Mouse (Mus musculus): ENCODE data around the gene Ptprc. TPM values are rescaled to one million over a fixed set of nuclear protein-coding genes. Genes with fewer than 3 reads are reported as not detected.
A peak's percentile ranks its signal among the peaks of the same experiment; 100 is the strongest.

Ptprc gene
- total and polyA plus RNA-seq, 3 experiments: 13.1 to 15.1 TPM; not detected in 1

DNA sequence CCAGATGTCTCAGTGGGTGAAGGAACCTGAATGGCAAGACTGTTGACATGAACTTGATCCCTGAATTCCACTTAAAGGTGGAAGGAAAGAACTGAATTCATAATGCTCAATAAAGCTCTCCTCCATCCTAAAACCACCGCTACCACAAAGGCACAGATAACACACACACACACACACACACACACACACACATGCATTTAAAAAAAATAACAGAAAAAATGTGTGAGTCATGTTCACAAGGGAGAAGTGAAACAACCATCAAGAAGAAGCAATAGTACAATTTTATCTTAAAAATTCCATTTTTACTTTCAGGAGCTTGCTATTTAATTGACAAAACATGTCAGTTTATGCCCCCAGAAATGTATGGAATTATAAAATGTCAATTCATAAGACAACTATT, 95.2 kb downstream of the Ptprc start:
- DNase-seq (ENCODE audit: low read depth, low spot score): no peak
- no peak overlapping the region for H3K4me3 ChIP-seq (ENCODE audit: control insufficient read depth in 1 of 2, insufficient read depth in 1 of 2, low read depth in 2 of 2, low read length in 2 of 2)
- H3K27me3 ChIP-seq (ENCODE audit: control insufficient read depth in 1 of 2, insufficient read depth in 2 of 2, low read length in 2 of 2): no peaks in the 10 kb centered on the region
- no peak overlapping the region for H3K27ac ChIP-seq (ENCODE audit: control insufficient read depth, low read depth, low read length)
- H3K9me3 ChIP-seq (replicated peaks; ENCODE audit: insufficient read depth, low read length): no peaks in the 10 kb centered on the region
- TF ChIP-seq ZNF384 (IDR thresholded peaks at IDR 0.05; ENCODE audit: low read depth, low read length): 0 out of 2 replicates have a peak, but pooled peaks have one; percentile 8
- TF ChIP-seq RCOR1 (IDR thresholded peaks at IDR 0.05; ENCODE audit: low read depth, low read length): no peak
- no peaks in the 10 kb centered on the region; a peak in 2 of 4 replicates for H3K36me3 ChIP-seq (ENCODE audit: control insufficient read depth in 1 of 2, insufficient read depth in 2 of 2, low read length in 2 of 2)
- H3K79me2 ChIP-seq (ENCODE audit: control insufficient read depth, insufficient read depth, low read length, poor library complexity): no peaks in the 10 kb centered on the region
- no peak overlapping the region for H3K9ac ChIP-seq (ENCODE audit: control insufficient read depth, low read depth, low read length, poor library complexity, severe bottlenecking)
- no peaks in the 10 kb centered on the region for H3K4me1 ChIP-seq (ENCODE audit: control insufficient read depth in 1 of 2, insufficient read depth in 2 of 2, low read length in 2 of 2)

DNA sequence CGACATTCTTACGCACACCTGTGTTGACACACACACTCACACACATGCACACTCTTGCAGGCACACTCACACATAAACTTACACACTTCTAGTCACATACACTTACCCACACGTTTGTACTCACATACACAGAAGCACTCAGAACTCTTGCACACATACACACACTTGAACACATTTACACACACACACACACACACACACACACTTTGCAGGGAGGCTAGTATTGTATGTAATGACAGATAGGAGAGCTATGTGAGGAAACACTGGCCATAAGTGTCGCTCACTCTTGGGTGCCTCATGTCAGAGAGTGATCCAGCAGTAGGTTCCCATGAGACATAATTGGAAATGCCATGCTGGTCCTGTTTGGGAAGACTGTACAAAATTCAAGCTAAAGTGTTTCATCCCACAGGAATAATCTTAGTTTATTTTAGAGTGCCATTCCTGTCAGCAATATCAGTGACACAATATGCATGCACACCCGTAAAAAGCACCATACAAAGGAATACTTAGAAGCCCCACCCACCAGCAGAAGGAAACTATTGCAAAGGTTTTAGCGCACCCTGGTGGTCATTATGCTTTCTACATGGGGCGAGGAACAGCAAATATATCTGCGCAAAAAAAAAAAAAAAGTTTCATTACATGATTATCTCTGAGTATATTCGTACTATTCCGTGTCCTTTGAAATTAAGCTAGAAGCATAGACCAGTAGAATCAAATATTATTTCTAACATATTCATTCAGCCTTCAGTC, 131.1 kb downstream of the Ptprc start:
- TF ChIP-seq TCF12 (IDR thresholded peaks at IDR 0.05; ENCODE audit: low read depth, low read length): no peak
- no peak for TF ChIP-seq ETS1 (IDR thresholded peaks at IDR 0.05; ENCODE audit: low read depth, low read length)
- peak; percentile 78 for TF ChIP-seq SMC3 (IDR thresholded peaks at IDR 0.05; ENCODE audit: low read depth, low read length)
- peak; percentile 98 for TF ChIP-seq ZNF384 (IDR thresholded peaks at IDR 0.05; ENCODE audit: low read depth, low read length)
- no peak for TF ChIP-seq TBP (IDR thresholded peaks at IDR 0.05; ENCODE audit: low read depth, low read length)
- peak; percentile 76 for TF ChIP-seq ZC3H11A (IDR thresholded peaks at IDR 0.05; ENCODE audit: low read depth, low read length)
- TF ChIP-seq USF1 (IDR thresholded peaks at IDR 0.05; ENCODE audit: low read depth, low read length): no peak
- TF ChIP-seq TAL1 (IDR thresholded peaks at IDR 0.05; ENCODE audit: low read length): no peak
- no peak for TF ChIP-seq MAFK (IDR thresholded peaks at IDR 0.05; ENCODE audit: borderline replicate concordance, low read depth, low read length)
- TF ChIP-seq NRF1 (IDR thresholded peaks at IDR 0.05; ENCODE audit: insufficient read depth, low read depth, low read length, poor library complexity, severe bottlenecking): no peak
- peak; percentile 57 to 87 (median 58) for TF ChIP-seq CTCF (IDR thresholded peaks at IDR 0.05 in 2 of 3, conservative IDR thresholded peaks at IDR 0.05 in 1 of 3; ENCODE audit: control insufficient read depth in 1 of 3, insufficient read depth in 1 of 3, low read depth in 2 of 3, low read length in 3 of 3, poor library complexity in 1 of 3, severe bottlenecking in 1 of 3)
- no peak for TF ChIP-seq BHLHE40 (IDR thresholded peaks at IDR 0.05; ENCODE audit: borderline replicate concordance, low read depth, low read length)
- TF ChIP-seq RAD21 (IDR thresholded peaks at IDR 0.05; ENCODE audit: low read depth, low read length): peak; percentile 90
- TF ChIP-seq POLR2A (IDR thresholded peaks at IDR 0.05; ENCODE audit: control insufficient read depth in 1 of 2, insufficient read depth in 1 of 2, low read depth in 1 of 2, low read length in 2 of 2, poor library complexity in 1 of 2): no peak
- no peak for TF ChIP-seq RCOR1 (IDR thresholded peaks at IDR 0.05; ENCODE audit: low read depth, low read length)
- TF ChIP-seq KAT2A (conservative IDR thresholded peaks at IDR 0.05; ENCODE audit: low read depth, low read length): no peak
- no peak for TF ChIP-seq GATA1 (IDR thresholded peaks at IDR 0.05; ENCODE audit: low read depth, low read length)
- no peak for TF ChIP-seq ZMIZ1 (IDR thresholded peaks at IDR 0.05; ENCODE audit: low read depth, low read length)
- no peak for TF ChIP-seq JUND (IDR thresholded peaks at IDR 0.05; ENCODE audit: low read depth, low read length)
- no peak overlapping the region for H3K9ac ChIP-seq (ENCODE audit: control insufficient read depth, low read depth, low read length, poor library complexity, severe bottlenecking)
- H3K27me3 ChIP-seq (ENCODE audit: control insufficient read depth in 1 of 2, insufficient read depth in 2 of 2, low read length in 2 of 2): peaks cover 0 to 2% of the 10 kb centered on the region in 2 experiments; a peak in 1 of 4 replicates
- no peaks in the 10 kb centered on the region for H3K9me3 ChIP-seq (replicated peaks; ENCODE audit: insufficient read depth, low read length)
- no peaks in the 10 kb centered on the region for H3K4me1 ChIP-seq (ENCODE audit: control insufficient read depth in 1 of 2, insufficient read depth in 2 of 2, low read length in 2 of 2)
- no peaks in the 10 kb centered on the region for H3K79me2 ChIP-seq (ENCODE audit: control insufficient read depth, insufficient read depth, low read length, poor library complexity)
- peak; percentile 84 for DNase-seq (ENCODE audit: low read depth, low spot score)
- H3K27ac ChIP-seq (ENCODE audit: control insufficient read depth, low read depth, low read length): no peak overlapping the region
- H3K4me3 ChIP-seq (ENCODE audit: control insufficient read depth in 1 of 2, insufficient read depth in 1 of 2, low read depth in 2 of 2, low read length in 2 of 2): no peak overlapping the region
- H3K36me3 ChIP-seq (ENCODE audit: control insufficient read depth in 1 of 2, insufficient read depth in 2 of 2, low read length in 2 of 2): no peaks in the 10 kb centered on the region

Data from MEL (cell line).